Mouse (Mus musculus) midbrain, postnatal 0 days (tissue): ENCODE measurements around the gene BC005561. TPM values are rescaled to one million over a fixed set of nuclear protein-coding genes. Genes with fewer than 3 reads are reported as not detected.
A peak's percentile ranks its signal among the peaks of the same experiment; 100 is the strongest.

ENCODE experiments used
- ATAC-seq: fragments of 200-750 bp; cut with Nextera tagmentation; 2 replicates; pipeline ENCODE4 v1.8.0; 2017; ENCODE audit warnings: moderate number of reproducible peaks, mild to moderate bottlenecking, moderate TSS enrichment, moderate library complexity; ENCODE audit not compliant: low FRiP score
- DNase-seq: peaks from one replicate; pipeline ENCODE4 v3.0.0-alpha.2; 2015; ENCODE audit warnings: low spot score
- H3K27ac ChIP-seq: fragments of 300-500 bp; sonication (generic); 2 replicates; pipeline ENCODE4 v1.5.1; 2014; ENCODE audit warnings: low read depth, mild to moderate bottlenecking, low read length, mixed read lengths
- H3K27me3 ChIP-seq: fragments of 300-500 bp; sonication (generic); 2 replicates; pipeline ENCODE4 v1.6.1; 2014; ENCODE audit warnings: low read length, control low read depth, mixed read lengths; ENCODE audit not compliant: insufficient read depth
- H3K36me3 ChIP-seq: fragments of 300-500 bp; sonication (generic); 2 replicates; pipeline ENCODE4 v1.6.1; 2014; ENCODE audit warnings: low read length, control low read depth, mixed read lengths; ENCODE audit not compliant: insufficient read depth
- H3K4me1 ChIP-seq: fragments of 300-500 bp; sonication (generic); 2 replicates; pipeline ENCODE4 v1.6.1; 2014; ENCODE audit warnings: mild to moderate bottlenecking, control low read depth, antibody characterized with exemption, low read length, mixed read lengths; ENCODE audit not compliant: insufficient read depth
- H3K4me2 ChIP-seq: fragments of 300-500 bp; sonication (generic); 2 replicates; pipeline ENCODE4 v1.6.1; 2014; ENCODE audit warnings: low read depth, mild to moderate bottlenecking, low read length, mixed read lengths; ENCODE audit not compliant: poor library complexity, severe bottlenecking
- H3K4me3 ChIP-seq: fragments of 300-500 bp; sonication (generic); 2 replicates; pipeline ENCODE4 v1.5.1; 2014; ENCODE audit warnings: low read depth, mild to moderate bottlenecking, low read length, moderate library complexity
- H3K9ac ChIP-seq: fragments of 300-500 bp; sonication (generic); replicated peaks from 2 replicates; pipeline ENCODE4 v1.6.1; 2014; ENCODE audit warnings: mild to moderate bottlenecking, low read length, moderate library complexity, mixed read lengths; ENCODE audit not compliant: poor library complexity, severe bottlenecking
- H3K9me3 ChIP-seq: fragments of 300-500 bp; sonication (generic); 2 replicates; pipeline ENCODE4 v1.6.1; 2016; ENCODE audit warnings: low read length, control low read depth
- CTCF ChIP-seq: IDR thresholded peaks from 2 replicates; pipeline ENCODE4 v1.5.1; 2016; ENCODE audit warnings: antibody characterized with exemption, mild to moderate bottlenecking
- WGBS: fragments of 180-500 bp; shearing (Covaris S2); extraction: QIAGEN DNeasy Blood & Tissue Kit; methylation state at CpG from one replicate; pipeline ENCODE4 v1.1.7; 2014; 5-methylcytosine and 5-hydroxymethylcytosine counted together
- polyA plus RNA-seq: library from polyadenylated mRNA; unstranded; fragments of >200 nt; fragmentation: Nextera tagmentation; extraction: Ambion mirVana; gene quantifications from 2 replicates; pipeline ENCODE4 v1.2.1, GENCODE M21; 2015
- total RNA-seq: library from RNA; depleted of rRNA; stranded (reverse); fragments of >200 nt; gene quantifications from 2 replicates; pipeline ENCODE4 v1.2.3, GENCODE M21; 2014; rRNA removed

Gene BC005561
- total RNA-seq (7.2 and 7.3 TPM in 2 replicates), polyA plus RNA-seq (6.5 and 9.5 TPM in 2 replicates)

DNA sequence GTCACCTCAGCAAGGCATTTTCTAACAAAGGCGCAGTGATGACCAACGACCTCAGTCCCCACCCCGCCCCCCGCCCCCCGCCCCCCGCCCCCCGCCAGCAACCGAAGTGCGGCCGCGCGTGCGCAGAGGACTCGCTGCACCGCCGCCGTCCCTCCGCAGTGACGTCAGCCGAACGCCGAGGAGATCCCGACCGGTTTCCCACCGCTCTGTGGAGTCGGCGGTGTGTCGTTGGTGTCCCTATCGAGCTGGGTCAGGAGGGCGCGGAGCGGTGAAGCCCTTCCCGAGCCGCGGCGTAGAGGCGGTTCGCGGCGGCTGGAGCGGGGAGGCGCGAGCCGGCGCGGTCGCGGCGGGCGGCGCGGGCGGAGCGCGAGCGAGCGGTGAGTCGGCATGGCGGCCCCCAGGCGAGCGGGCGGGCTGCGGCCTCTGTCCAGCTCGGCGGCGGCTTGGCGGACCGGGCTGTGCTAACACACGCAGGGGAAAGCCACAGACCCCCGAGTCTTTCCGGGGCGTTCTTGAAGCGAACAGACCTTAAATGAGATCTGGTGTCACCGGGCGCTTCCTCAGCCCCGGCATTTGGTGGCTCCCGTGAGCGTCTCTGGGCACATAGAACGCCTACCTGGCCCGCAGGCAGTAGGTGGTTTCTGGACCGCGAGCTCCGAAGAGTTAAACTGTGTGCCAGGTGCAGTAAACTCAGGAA, at the start of gene BC005561:
Gene BC005561 (plus strand): TSS at position 158 of the 697 bp plus-strand sequence.
- Histone ChIP-seq H3K9me3 (no peaks in the 10 kb centered on the region; the same call in 1 of the 2 replicates), H3K27me3 (no peaks in the 10 kb centered on the region), H3K36me3 (peaks cover 8% of the 10 kb centered on the region), H3K4me1 (no peaks in the 10 kb centered on the region), H3K9ac (peak within 1 kb of the TSS; percentile 96), H3K27ac (peak within 1 kb of the TSS; percentile 91), H3K4me2 (peak within 1 kb of the TSS; percentile 68), H3K4me3 (peak within 1 kb of the TSS; percentile 91)
- DNase-seq (peak; percentile 91), ATAC-seq (peak; percentile 91)
- no peak for TF ChIP-seq CTCF
- WGBS: 0% methylated on average over 58 of the region's 83 CpGs

- no peak for TF ChIP-seq CTCF
- peak; percentile 86 for ATAC-seq
Measured at GRCm38 (mm10) chr5:104458832-104459705, 49.1 kb upstream of the BC005561 start, which contains the start of gene Pkd2. Gene Pkd2 (plus strand): TSS chr5:104459450.

GRCm38 (mm10) chr5:104459706-104460455, 48.3 kb upstream of the BC005561 start:
- TF ChIP-seq CTCF: no peak
- ATAC-seq (peak; percentile 74), DNase-seq (peak; percentile 79)
- H3K9ac ChIP-seq: peak overlapping the region; percentile 99
- H3K36me3 ChIP-seq: 0 out of 2 replicates have a peak, but pooled peaks cover 2% of the 10 kb centered on the region
- H3K27ac ChIP-seq: peak overlapping the region; percentile 98
- 1% methylated on average over 64 of the region's 82 CpGs for WGBS
- H3K4me2 ChIP-seq: peak overlapping the region; percentile 86
- H3K4me3 ChIP-seq: peak overlapping the region; percentile 87
- H3K27me3 ChIP-seq: no peaks in the 10 kb centered on the region
- peaks cover 6% of the 10 kb centered on the region; the same call in 1 of the 2 replicates for H3K4me1 ChIP-seq
- no peaks in the 10 kb centered on the region for H3K9me3 ChIP-seq

More at GRCm38 (mm10) chr5:104458832-104459705, 49.1 kb upstream of the BC005561 start, which contains the start of gene Pkd2:
- Histone ChIP-seq H3K9ac (peak within 1 kb of the TSS; percentile 99), H3K27me3 (no peaks in the 10 kb centered on the region), H3K4me2 (peak within 1 kb of the TSS; percentile 86), H3K4me1 (peaks cover 6% of the 10 kb centered on the region; the same call in 1 of the 2 replicates), H3K4me3 (peak within 1 kb of the TSS; percentile 87), H3K36me3 (no peaks in the 10 kb centered on the region), H3K9me3 (no peaks in the 10 kb centered on the region), H3K27ac (peak within 1 kb of the TSS; percentile 98)
- WGBS: 13% methylated on average over 38 of the region's 46 CpGs
- DNase-seq: peak; percentile 72

DNA sequence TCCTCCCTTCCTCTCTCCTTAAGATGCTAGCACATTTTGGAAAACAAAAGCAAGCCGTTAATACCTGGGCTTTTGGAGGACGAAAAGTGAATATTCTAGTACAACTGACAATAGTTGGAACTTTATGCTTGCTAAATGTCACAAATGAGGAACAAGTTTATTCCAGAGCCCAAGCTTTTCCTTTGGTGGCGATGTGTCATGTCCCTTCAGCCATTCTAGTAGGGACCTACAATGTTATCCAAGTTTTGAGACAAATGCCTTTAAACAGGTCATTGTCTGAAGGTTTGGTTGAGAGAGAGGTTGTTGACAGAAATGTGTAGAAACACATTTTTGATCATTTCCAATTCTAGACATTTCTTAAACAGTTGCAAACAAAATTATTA, 47.7 kb upstream of the BC005561 start:
- H3K36me3 ChIP-seq: 0 out of 2 replicates have a peak, but pooled peaks cover 2% of the 10 kb centered on the region
- H3K4me3 ChIP-seq: peak overlapping the region; percentile 87
- H3K27ac ChIP-seq: peak overlapping the region; percentile 98
- H3K4me2 ChIP-seq: peak overlapping the region; percentile 86
- DNase-seq (no peak), ATAC-seq (no peak)
- H3K9ac ChIP-seq: peak overlapping the region; percentile 99
- no peak for TF ChIP-seq CTCF
- H3K9me3 ChIP-seq: no peaks in the 10 kb centered on the region
- peaks cover 6% of the 10 kb centered on the region; the same call in 1 of the 2 replicates for H3K4me1 ChIP-seq
- 28% methylated on average over 3 of the region's 3 CpGs for WGBS
- H3K27me3 ChIP-seq: no peaks in the 10 kb centered on the region

- no peak for TF ChIP-seq CTCF
- H3K27me3 ChIP-seq: no peaks in the 10 kb centered on the region
- DNase-seq (no peak), ATAC-seq (no peak)
- H3K9ac ChIP-seq: 0 out of 2 replicates have a peak overlapping the region, but pooled peaks have one; percentile 99
- no peaks in the 10 kb centered on the region for H3K9me3 ChIP-seq
- H3K4me1 ChIP-seq: peaks cover 6% of the 10 kb centered on the region; the same call in 1 of the 2 replicates
- 0 out of 2 replicates have a peak, but pooled peaks cover 4% of the 10 kb centered on the region for H3K36me3 ChIP-seq
- peak overlapping the region; percentile 86 for H3K4me2 ChIP-seq
- H3K4me3 ChIP-seq: peak overlapping the region; percentile 87
- WGBS: 37% methylated on average over 6 of the region's 7 CpGs
- peak overlapping the region; percentile 98; the same call in 1 of the 2 replicates for H3K27ac ChIP-seq
Measured at GRCm38 (mm10) chr5:104460856-104461255, 47.3 kb upstream of the BC005561 start.
